Mouse (Mus musculus): ENCODE data around the gene Olfr1290.

Gene Olfr1290

DNA sequence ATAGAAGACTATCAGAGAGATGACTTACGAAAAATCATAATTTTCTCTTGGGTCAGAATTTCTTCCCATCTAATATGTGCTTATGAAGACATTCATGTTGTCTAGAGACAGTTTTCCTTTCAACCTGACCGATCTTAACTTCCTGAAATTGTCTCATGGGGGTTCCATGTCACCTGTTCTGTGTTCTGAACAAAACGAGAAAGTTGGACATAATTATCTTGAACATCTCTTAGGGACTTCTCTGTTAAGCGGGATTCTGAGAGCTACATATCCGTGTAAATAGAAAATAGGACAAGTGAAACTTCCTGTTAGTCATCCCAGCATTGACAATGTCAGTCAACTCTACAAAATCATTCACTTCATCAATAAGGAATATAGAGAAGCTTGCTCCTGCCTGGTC lies at the start of gene Olfr1290:
Olfr1290 (minus strand) TSS at position 101 of the 400 bp plus-strand sequence.
- no peak for DNase-seq (ENCODE audit: low read depth)

DNA sequence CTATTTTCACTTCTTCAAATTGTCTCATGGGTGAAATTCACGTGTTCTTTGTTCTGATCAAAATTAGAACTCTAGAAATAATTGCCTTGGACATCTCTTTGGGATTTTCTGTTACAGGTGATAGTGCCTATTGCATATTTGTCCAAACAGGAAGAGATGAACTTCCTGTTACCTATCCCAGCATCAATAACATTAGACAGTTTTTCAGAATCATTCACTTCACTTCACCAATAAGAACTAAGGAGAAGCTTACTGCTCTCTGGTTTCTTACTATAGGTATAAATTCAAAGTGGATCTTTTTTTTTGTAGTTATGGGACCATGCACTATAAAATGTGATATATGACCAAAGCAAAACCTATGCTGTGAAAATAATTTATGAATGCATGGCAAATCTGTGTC lies 46.6 kb upstream of the Olfr1290 start, which contains the start of gene Olfr1294:
Olfr1294 (minus strand) TSS at position 101 of the 400 bp plus-strand sequence.
- DNase-seq (ENCODE audit: low read depth) = no peak

DNA sequence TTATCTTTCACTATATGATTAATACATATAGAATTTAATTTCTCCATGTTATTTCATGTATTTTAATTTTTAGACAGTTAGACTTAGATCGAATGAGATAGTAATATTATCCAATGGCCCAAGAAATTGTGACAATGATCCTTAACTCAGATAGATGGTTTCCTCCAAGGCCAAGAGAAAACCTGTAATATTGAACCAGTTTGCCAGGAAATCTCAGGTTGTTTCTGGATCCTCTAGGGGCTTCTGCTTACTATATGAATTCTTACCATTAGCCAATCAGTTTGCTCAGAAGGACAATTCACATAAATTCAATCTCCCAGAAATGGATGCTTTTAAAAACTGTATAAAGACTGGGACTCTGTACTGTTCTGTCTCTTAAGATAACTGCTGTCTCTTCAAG lies 31.3 kb upstream of the Olfr1290 start, which contains the start of gene Olfr1293-ps:
Olfr1293-ps (plus strand) TSS at position 301 of the 400 bp plus-strand sequence.
- no peak for DNase-seq (ENCODE audit: low read depth)

DNA sequence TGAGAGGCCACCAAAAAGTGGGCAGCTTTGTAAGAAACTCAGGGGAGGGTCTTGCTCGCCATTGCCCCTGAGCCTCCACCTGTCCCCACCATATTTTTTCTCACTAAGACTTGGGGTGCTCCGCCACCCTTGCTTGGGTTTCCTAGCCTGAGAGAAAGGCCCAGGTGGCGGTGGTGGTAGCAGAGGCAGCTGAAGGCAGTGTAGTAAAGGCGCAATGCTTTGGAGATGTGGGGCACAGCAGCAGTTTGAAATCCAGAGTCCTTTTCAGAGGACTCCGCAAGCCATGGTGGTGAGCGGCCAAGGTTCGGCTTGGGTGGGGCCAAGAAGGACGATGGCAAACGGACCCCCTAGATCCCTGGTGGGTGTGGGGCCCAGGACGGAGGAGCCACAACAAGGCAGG lies 23.8 kb upstream of the Olfr1290 start:
- no peak for DNase-seq (ENCODE audit: low read depth)

DNA sequence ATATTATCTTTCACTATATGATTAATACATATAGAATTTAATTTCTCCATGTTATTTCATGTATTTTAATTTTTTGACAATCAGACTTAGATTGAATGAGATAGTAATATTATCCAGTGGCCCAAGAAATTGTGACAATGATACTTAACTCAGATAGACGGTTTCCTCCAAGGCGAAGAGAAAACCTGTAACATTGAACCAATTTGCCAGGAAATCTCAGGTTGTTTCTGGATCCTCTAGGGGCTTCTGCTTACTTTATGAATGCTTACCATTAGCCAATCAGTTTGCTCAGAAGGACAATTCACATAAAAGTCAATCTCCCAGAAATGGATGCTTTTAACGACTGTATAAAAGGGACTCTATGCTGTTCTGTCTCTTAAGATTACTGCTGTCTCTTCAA lies 3.3 kb upstream of the Olfr1290 start, which contains the start of gene Olfr1291-ps1:
Olfr1291-ps1 (plus strand) TSS at position 301 of the 400 bp plus-strand sequence.
- no peak for DNase-seq (ENCODE audit: low read depth)

DNA sequence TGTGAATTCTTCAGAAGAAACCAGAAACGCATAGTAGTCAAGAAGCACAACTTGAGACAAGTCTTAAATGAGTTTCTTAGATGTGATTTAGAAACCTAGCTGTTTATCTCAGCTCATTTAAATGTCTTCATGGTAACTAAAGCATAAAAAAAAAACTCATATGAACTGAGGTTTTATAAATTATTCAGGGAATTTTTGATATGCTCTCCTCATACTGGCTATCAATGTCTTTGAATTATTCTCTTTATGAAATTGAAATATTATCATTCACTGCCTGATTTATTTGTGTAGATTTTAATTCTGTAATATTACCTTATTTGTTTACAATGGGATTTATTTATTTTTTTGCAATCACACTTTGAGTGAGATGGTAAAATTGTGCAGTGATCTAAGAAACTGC lies 13.1 kb downstream of the Olfr1290 start, which contains the start of gene Olfr1289:
Olfr1289 (plus strand) TSS at position 301 of the 400 bp plus-strand sequence.
- DNase-seq (ENCODE audit: low read depth) = no peak

DNA sequence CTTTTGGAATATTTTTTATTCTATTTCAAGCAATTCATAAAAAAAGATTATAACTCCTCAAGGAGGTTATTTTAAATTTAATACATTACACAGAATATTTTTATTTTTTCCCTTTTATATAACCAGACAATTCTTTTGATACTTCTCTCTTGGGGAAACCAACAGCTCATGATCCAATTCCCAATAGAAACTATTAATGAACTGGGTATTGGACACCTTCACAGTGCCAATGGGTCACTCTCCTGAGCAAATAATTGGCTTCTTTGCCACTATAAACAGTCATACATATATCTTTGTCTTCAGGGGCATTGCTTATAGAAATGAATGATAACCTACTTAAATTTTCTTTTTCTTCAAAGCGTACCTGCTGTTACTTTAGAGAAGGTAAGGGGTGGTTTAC lies 19.8 kb downstream of the Olfr1290 start, which contains the start of gene Olfr1288:
Olfr1288 (plus strand) TSS at position 301 of the 400 bp plus-strand sequence.
- no peak for DNase-seq (ENCODE audit: low read depth)

DNA sequence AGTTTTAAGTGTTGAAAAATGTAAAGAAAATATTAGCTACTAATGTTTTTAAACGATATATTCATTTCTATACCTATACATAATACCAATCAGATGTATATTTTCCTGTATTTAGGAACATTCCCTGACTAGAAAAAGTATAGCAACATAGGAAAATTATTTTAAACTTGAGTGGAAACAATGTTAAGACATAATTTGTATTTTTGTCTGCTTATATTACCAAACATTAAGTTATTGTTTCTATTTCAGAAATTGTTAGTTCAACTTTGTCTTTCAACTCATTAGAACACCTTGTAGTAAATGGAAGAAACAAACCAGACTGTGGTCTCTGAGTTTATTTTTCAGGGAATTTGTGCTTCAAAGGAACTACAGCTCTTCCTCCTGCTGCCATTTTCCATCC lies 44.8 kb downstream of the Olfr1290 start, which contains the start of gene Olfr1287:
Olfr1287 (plus strand) TSS at position 301 of the 400 bp plus-strand sequence.
- no peak for DNase-seq (ENCODE audit: low read depth)
